Mouse (Mus musculus): ENCODE data around the gene Cyp3a13. TPM values are rescaled to one million over a fixed set of nuclear protein-coding genes. Genes with fewer than 3 reads are reported as not detected.
"Not testable (repeated sequence)": the region's sequence is repeated elsewhere in the genome, so short reads cannot be mapped to it uniquely, and the experiment has no call there.

Cyp3a13 gene
- polyA plus RNA-seq, 1 experiment from 2014 or later = 14.7 TPM

- H3K27me3 ChIP-seq (ENCODE audit: control insufficient read depth, insufficient read depth, low read length); H3K4me2 ChIP-seq (ENCODE audit: low read depth, low read length); H3K4me3 ChIP-seq (replicated peaks; ENCODE audit: low read length); H3K36me3 ChIP-seq (ENCODE audit: control insufficient read depth, insufficient read depth, low read length); H3K9ac ChIP-seq (ENCODE audit: low read length); H3K27ac ChIP-seq (ENCODE audit: low read length); H3K9me3 ChIP-seq (replicated peaks; ENCODE audit: control insufficient read depth, low read length); H3K4me1 ChIP-seq (ENCODE audit: control insufficient read depth, insufficient read depth, low read length); ATAC-seq (ENCODE audit: insufficient read depth, low FRiP score): not testable (repeated sequence)
- 51% methylated on average over 2 of the region's 2 CpGs for WGBS
Observed at GRCm38 (mm10) chr5:137857960-137858710, 63.3 kb downstream of the Cyp3a13 start, which contains the start of gene Pilrb1. TSS of gene Pilrb1 (minus strand) at chr5:137858106.

GRCm38 (mm10) chr5:137856870-137857269 lies 64.5 kb downstream of the Cyp3a13 start:
- not testable (repeated sequence) for H3K36me3 ChIP-seq (ENCODE audit: control insufficient read depth, insufficient read depth, low read length); H3K4me2 ChIP-seq (ENCODE audit: low read depth, low read length); ATAC-seq (ENCODE audit: insufficient read depth, low FRiP score); H3K9ac ChIP-seq (ENCODE audit: low read length); H3K27ac ChIP-seq (ENCODE audit: low read length); H3K9me3 ChIP-seq (replicated peaks; ENCODE audit: control insufficient read depth, low read length); H3K4me3 ChIP-seq (replicated peaks; ENCODE audit: low read length); H3K4me1 ChIP-seq (ENCODE audit: control insufficient read depth, insufficient read depth, low read length); H3K27me3 ChIP-seq (ENCODE audit: control insufficient read depth, insufficient read depth, low read length)
- WGBS = 63% methylated on average over 4 of the region's 5 CpGs

GRCm38 (mm10) chr5:137854907-137855306 lies 66.5 kb downstream of the Cyp3a13 start:
- H3K36me3 ChIP-seq (ENCODE audit: control insufficient read depth, insufficient read depth, low read length); H3K27ac ChIP-seq (ENCODE audit: low read length); H3K27me3 ChIP-seq (ENCODE audit: control insufficient read depth, insufficient read depth, low read length); H3K4me3 ChIP-seq (replicated peaks; ENCODE audit: low read length); H3K9ac ChIP-seq (ENCODE audit: low read length); H3K9me3 ChIP-seq (replicated peaks; ENCODE audit: control insufficient read depth, low read length); H3K4me1 ChIP-seq (ENCODE audit: control insufficient read depth, insufficient read depth, low read length); ATAC-seq (ENCODE audit: insufficient read depth, low FRiP score); H3K4me2 ChIP-seq (ENCODE audit: low read depth, low read length): not testable (repeated sequence)
- 74% methylated on average over 3 of the region's 3 CpGs for WGBS

- ATAC-seq (ENCODE audit: insufficient read depth, low FRiP score); H3K4me1 ChIP-seq (ENCODE audit: control insufficient read depth, insufficient read depth, low read length); H3K9ac ChIP-seq (ENCODE audit: low read length); H3K4me2 ChIP-seq (ENCODE audit: low read depth, low read length); H3K4me3 ChIP-seq (replicated peaks; ENCODE audit: low read length); H3K27me3 ChIP-seq (ENCODE audit: control insufficient read depth, insufficient read depth, low read length); H3K27ac ChIP-seq (ENCODE audit: low read length); H3K36me3 ChIP-seq (ENCODE audit: control insufficient read depth, insufficient read depth, low read length); H3K9me3 ChIP-seq (replicated peaks; ENCODE audit: control insufficient read depth, low read length): not testable (repeated sequence)
- 86% methylated on average over 1 of the region's 1 CpGs for WGBS
Observed at GRCm38 (mm10) chr5:137850313-137850712, 71.1 kb downstream of the Cyp3a13 start.

Other genes with a start within 250 kb of the Cyp3a13 start
- gene Agfg2, start 236.9 kb downstream of the Cyp3a13 start, polyA plus RNA-seq (2015; fragmentation: Nextera tagmentation; extraction: Ambion mirVana) = 16.3 and 19.0 TPM in 2 replicates
- 2.7 and 3.1 TPM in 2 replicates for gene Nyap1, start 180.0 kb downstream of the Cyp3a13 start, polyA plus RNA-seq (2015; fragmentation: Nextera tagmentation; extraction: Ambion mirVana)
- 115 and 119 TPM in 2 replicates for gene Tsc22d4, start 175.9 kb downstream of the Cyp3a13 start, polyA plus RNA-seq (2015; fragmentation: Nextera tagmentation; extraction: Ambion mirVana)
- 9.4 and 17.0 TPM in 2 replicates for gene Ppp1r35, start 142.8 kb downstream of the Cyp3a13 start, polyA plus RNA-seq (2015; fragmentation: Nextera tagmentation; extraction: Ambion mirVana)
- 7.4 and 8.2 TPM in 2 replicates for gene Mepce, start 134.0 kb downstream of the Cyp3a13 start, polyA plus RNA-seq (2015; fragmentation: Nextera tagmentation; extraction: Ambion mirVana)
- gene Zcwpw1, start 133.8 kb downstream of the Cyp3a13 start, polyA plus RNA-seq (2015; fragmentation: Nextera tagmentation; extraction: Ambion mirVana) = 15.4 and 18.0 TPM in 2 replicates
- gene Pilra, start 85.3 kb downstream of the Cyp3a13 start, polyA plus RNA-seq (2015; fragmentation: Nextera tagmentation; extraction: Ambion mirVana) = 2.4 and 4.0 TPM in 2 replicates
- 0.84 and 0.87 TPM in 2 replicates for gene Pilrb1, start 63.5 kb downstream of the Cyp3a13 start, polyA plus RNA-seq (2015; fragmentation: Nextera tagmentation; extraction: Ambion mirVana)
- 1.5 and 1.8 TPM in 2 replicates for gene Pilrb2, start 49.8 kb downstream of the Cyp3a13 start, polyA plus RNA-seq (2015; fragmentation: Nextera tagmentation; extraction: Ambion mirVana)
- gene Gjc3, start 41.5 kb upstream of the Cyp3a13 start, polyA plus RNA-seq (2015; fragmentation: Nextera tagmentation; extraction: Ambion mirVana) = 0.56 and 1.1 TPM in 2 replicates
- gene Azgp1, start 59.9 kb upstream of the Cyp3a13 start, polyA plus RNA-seq (2015; fragmentation: Nextera tagmentation; extraction: Ambion mirVana) = 0.61 and 0.87 TPM in 2 replicates
- gene Smok3a, start 99.6 kb upstream of the Cyp3a13 start, polyA plus RNA-seq (2015; fragmentation: Nextera tagmentation; extraction: Ambion mirVana) = not detected in 2 replicates
- gene Smok3b, start 99.8 kb upstream of the Cyp3a13 start, polyA plus RNA-seq (2015; fragmentation: Nextera tagmentation; extraction: Ambion mirVana) = not detected in 2 replicates
- not detected in 2 replicates for gene Smok3c, start 131.6 kb upstream of the Cyp3a13 start, polyA plus RNA-seq (2015; fragmentation: Nextera tagmentation; extraction: Ambion mirVana)
- gene Zkscan1, start 163.5 kb upstream of the Cyp3a13 start, polyA plus RNA-seq (2015; fragmentation: Nextera tagmentation; extraction: Ambion mirVana) = 16.5 and 17.7 TPM in 2 replicates
- 44.2 and 45.5 TPM in 2 replicates for gene Zscan21, start 195.3 kb upstream of the Cyp3a13 start, polyA plus RNA-seq (2015; fragmentation: Nextera tagmentation; extraction: Ambion mirVana)
- gene Zfp113, start 234.1 kb upstream of the Cyp3a13 start, polyA plus RNA-seq (2015; fragmentation: Nextera tagmentation; extraction: Ambion mirVana) = 13.3 and 15.1 TPM in 2 replicates
- gene Cops6, start 239.5 kb upstream of the Cyp3a13 start, polyA plus RNA-seq (2015; fragmentation: Nextera tagmentation; extraction: Ambion mirVana) = 281 and 289 TPM in 2 replicates